Mouse (Mus musculus) retina, postnatal 7 days (tissue): Measurements from ENCODE around the gene Scyl2.

ENCODE experiments used
- DNase-seq: peaks from one replicate; pipeline ENCODE4 v3.0.0-alpha.2; 2012; ENCODE audit warnings: low read depth, low spot score

Gene Scyl2

DNA sequence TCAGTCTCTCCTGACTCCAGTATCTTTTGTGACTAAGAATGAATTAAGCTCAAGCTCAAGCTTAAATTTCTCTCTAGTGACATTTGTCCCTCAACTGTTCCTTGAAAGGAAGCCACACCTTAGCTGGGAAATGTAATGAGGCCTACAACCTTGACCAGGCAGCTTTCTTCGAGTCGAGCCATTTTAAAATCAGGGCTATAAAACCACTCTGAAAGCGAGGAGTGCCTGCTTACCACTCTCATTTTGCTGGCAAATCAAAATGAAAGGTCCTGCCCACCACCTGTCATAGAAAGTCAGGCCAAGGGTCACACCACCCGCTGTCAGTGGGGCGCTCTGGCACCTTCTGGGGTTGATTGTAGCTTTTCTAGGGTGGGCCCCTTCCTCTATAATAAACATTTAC is 90.2 kb downstream of the Scyl2 start:
- no peak for DNase-seq

DNA sequence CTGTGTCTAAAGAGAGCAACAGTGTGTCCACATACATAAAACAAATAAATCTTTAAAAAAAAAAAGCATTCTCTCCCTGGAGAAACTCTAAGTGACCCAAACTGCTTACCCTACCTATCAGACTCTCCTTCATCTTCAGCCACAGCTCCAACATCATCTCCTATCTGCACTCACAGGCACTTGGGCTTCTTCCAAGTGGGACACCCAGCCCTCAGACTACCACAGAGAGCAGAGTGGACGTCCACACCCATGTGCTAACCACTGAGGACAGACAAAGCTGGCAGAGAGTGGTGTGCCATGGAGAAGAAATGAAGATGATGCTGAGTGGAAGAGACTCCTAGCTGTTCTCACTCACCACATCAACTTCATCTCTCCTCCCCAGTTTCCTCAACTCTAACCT is 90.6 kb downstream of the Scyl2 start:
- DNase-seq, result no peak

DNA sequence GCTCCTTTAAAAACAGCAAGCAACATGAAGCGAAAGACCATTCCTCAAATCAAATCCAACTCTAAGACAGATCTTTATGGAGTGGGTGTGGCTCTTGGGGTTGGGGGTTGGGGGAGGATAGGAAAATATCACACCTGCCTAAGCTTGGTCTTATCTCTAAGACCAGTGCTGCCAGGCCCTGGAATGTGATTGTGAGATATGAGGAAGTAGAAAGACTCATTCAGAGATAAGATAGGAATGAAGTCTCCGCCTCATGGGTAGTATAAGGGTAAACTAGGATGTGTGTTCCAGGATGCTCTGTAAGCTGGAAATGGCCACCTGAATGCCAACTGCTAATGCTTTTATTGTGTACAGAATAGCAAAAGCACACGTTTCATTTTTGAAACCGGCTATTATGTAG is 91.8 kb downstream of the Scyl2 start:
- DNase-seq, result no peak

DNA sequence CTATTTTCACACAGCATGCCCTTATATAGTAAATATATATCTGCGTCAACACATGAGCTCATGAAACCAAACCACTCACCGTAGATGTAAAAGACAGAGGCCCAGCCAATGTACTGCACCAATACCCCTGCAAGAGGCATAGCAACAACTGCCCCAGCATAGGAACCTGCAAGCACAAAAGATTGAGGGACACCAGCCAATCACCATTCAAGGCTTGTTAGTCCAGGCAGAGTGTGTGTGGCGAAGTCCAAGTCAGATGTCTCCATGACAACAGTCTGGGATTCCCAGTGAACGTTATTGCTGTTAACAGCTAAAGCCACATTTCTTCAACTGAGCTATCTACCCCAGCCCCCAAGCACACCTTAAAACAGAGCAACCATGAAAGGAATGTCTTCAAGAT is 93.3 kb downstream of the Scyl2 start:
- DNase-seq, result no peak

GRCm38 (mm10) chr10:89589877-89590276 is 96.2 kb downstream of the Scyl2 start:
- DNase-seq, result no peak
